In the genomic region with DNA sequence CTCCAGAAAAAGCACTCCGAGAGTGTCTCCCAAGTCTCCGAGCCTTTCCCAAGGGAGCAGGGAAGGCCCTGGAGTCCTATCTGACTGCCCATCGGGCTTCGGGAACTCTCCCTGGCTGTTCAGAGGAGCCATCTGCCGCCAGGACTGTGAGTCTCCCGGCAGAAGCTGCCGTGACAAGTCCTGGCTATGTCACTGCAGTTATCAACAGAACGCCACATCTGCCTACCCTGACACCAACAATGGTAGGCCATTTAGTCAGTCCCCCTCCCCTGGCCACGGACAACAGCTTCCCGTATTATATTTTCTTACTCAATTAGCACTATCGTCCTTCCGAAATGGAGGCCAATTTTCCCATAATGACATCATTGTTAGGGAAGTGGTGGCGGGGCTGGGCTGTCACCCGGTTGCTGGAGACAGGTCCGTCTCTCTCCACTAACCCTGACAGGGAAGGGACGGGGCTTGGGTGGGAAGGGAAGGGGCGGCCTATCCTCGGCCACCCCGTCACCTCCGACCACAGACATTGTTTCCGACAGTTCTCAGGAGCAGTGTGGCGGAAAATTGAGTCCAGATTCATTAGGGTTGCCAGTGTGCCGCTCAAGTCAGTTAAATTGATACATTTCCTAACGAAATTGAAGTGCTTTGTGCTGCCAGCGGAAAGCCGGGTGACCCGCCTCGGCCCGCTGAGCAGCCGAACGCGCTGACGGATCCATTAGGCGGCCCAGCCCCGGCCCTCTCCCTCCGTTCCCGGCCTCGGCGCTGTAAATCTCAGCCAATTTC, we compare ENCODE assay signal across 8 mouse cellular contexts. TPM values are rescaled to one million over a fixed set of nuclear protein-coding genes. Genes with fewer than 3 reads are reported as not detected.
DNase-seq lines count a peak whose midpoint lies in the region; ATAC-seq and TF ChIP-seq lines count a peak whose summit lies in the region.
"Had no signal": no experiment of that assay in that cellular context is flagged by ENCODE, and none has a peak within 500 bp of the region (broad histone marks: within the 10 kb centered on the region; RNA-seq: fewer than 3 reads in every experiment).

No protein-coding gene starts in this region.

- H3K9ac ChIP-seq in heart, embryonic 13.5 days: peak overlapping the region; percentile 68

- peaks cover 89% of the 10 kb centered on the region for H3K27me3 ChIP-seq in heart, embryonic 13.5 days (replicated peaks)

- DNase-seq in brain, adult 2 months (ENCODE audit: low read depth, low spot score): peak; percentile 73
- DNase-seq in cerebellum, postnatal 10 days: peak; percentile 72
- peak; percentile 64 for DNase-seq in mesoderm, embryonic 11.5 days (ENCODE audit: low read depth, low spot score)
- no peak for DNase-seq in left cerebral cortex, adult 2 months (ENCODE audit: extremely low spot score in 1 of 2, low spot score in 2 of 2)
- no peak for DNase-seq in urinary bladder, adult 18-20 months (ENCODE audit: low spot score in 2 of 2)
- no peak for DNase-seq in gastrocnemius, postnatal 25 days
- DNase-seq: layer of hippocampus, postnatal 36 days had no signal

- H3K4me3 ChIP-seq in heart, embryonic 13.5 days: peak overlapping the region; percentile 38
- no peak overlapping the region for H3K4me3 ChIP-seq in left cerebral cortex, adult 2 months

- H3K4me1 ChIP-seq in heart, embryonic 13.5 days: peaks cover 11% of the 10 kb centered on the region; the same call in 1 of the 2 replicates

- WGBS in heart, embryonic 13.5 days: 3% methylated on average over 39 of the region's 39 CpGs

- ATAC-seq in heart, embryonic 13.5 days (ENCODE audit: extremely low read depth, insufficient number of reproducible peaks, low FRiP score, low TSS enrichment): no peak

- intact Hi-C loops in left cerebral cortex, adult 2 months (cut with DNase I): no loop called here

- H3K9me3 ChIP-seq in heart, embryonic 13.5 days: peaks cover 6% of the 10 kb centered on the region; the same call in 1 of the 2 replicates

- no peak overlapping the region for H3K27ac ChIP-seq in heart, embryonic 13.5 days (replicated peaks)
- H3K27ac ChIP-seq in left cerebral cortex, adult 2 months: no peak overlapping the region

- TF ChIP-seq CTCF in left cerebral cortex, adult 2 months (IDR thresholded peaks at IDR 0.05): no peak

- H3K4me2 ChIP-seq in heart, embryonic 13.5 days: peak overlapping the region; percentile 66

- no peaks in the 10 kb centered on the region for H3K36me3 ChIP-seq in heart, embryonic 13.5 days

RNA-seq across cellular contexts. Expression of a gene that starts 41.9 kb away (rescaled TPM):
- polyA plus RNA-seq in heart, embryonic 13.5 days (2015; fragmentation: Nextera tagmentation; extraction: Ambion mirVana): not detected in 2 replicates
- total RNA-seq in left cerebral cortex, adult 2 months (2021): under 1 TPM; 0.19 to 0.27 TPM
- total RNA-seq in gastrocnemius, postnatal 25 days (2021): not detected

Comparison
In these comparisons a context has a peak if more than half of its experiments do, and no peak if none do; other contexts are left out.
1. DNase-seq: peak in brain, adult 2 months (single experiment), cerebellum, postnatal 10 days (2 of 2) and mesoderm, embryonic 11.5 days (single experiment); none in left cerebral cortex, adult 2 months (0 of 2), urinary bladder, adult 18-20 months (0 of 2) and gastrocnemius, postnatal 25 days (single experiment).